Mouse (Mus musculus) cerebellum, postnatal 25 days (tissue): ENCODE data around the gene Faim2.
A peak's percentile ranks its signal among the peaks of the same experiment; 100 is the strongest.

ENCODE experiments used
- DNase-seq, 2 experiments: peaks; one replicate each; pipeline ENCODE4 v3.0.0; 2021; ENCODE audit warnings: mixed read lengths in 2 of 2

The Faim2 gene

DNA sequence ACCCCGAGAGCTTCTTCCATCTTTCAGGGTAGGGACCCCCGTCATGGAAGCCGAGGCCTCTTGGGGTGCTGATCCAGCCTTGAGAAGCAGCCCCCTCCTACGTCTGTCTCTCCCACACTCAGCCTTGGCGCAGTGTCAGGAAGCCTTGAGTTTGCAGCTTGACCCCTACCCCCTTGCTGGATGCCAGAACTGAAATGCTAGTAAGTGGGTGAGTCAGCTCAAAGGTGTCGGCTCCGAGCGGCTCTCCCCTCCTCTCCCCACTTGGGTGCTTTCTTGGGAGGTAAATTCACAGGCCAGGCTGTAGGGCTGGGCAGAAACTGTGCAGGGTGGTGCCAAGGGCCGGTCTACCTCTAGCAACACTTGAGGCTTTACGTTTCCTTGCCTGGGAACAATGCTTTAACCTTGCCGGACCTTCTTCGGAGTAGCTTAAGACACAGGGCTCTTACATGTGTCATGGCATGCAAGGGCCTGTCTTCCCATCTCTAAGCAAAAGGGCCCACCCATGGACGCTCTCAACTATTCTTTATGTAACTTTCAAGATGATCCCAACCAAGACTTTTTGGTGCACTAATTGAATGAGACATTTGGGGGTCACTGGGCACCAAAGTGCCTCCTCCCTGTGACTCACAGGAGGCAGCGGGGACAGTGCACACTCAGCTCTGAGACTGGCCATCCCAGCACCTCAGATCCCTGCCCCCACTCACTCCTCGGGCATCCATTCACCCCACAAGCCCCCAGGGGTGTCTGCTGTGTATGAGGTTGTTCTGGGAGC lies 22.5 kb downstream of the Faim2 start:
- DNase-seq: peak in 1 of 2 experiments; percentile 10

GRCm38 (mm10) chr15:99503256-99503655 lies 24.7 kb downstream of the Faim2 start:
- no peak for DNase-seq

DNA sequence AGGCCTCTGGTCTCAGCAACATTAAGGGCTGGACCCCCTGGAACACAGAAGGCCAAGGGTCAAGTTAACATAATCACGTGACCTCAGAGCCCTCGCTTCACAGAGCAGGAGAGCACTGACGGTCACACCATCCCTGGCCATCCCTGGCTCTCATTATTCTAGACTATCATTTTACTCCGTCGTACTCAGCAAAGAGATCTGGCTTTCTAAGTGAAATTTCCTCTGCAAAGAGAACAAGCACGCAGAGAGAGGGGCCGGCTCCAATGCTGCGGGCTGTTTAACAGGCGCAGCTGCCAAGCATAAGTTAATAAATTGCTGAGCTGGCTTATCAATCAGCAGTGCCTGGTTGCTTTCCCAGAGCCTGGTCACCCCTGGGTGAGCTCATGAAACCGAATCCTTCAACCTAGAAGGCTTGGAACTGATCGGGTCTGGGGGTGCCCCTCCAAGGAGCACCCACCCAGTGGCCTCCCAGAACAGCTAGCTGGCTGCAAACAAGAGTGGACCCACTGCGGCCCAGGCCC lies 25.6 kb downstream of the Faim2 start:
- DNase-seq: no peak

- peak; percentile 46 to 57 for DNase-seq
Measured at GRCm38 (mm10) chr15:99501292-99502260, 26.4 kb downstream of the Faim2 start.

DNA sequence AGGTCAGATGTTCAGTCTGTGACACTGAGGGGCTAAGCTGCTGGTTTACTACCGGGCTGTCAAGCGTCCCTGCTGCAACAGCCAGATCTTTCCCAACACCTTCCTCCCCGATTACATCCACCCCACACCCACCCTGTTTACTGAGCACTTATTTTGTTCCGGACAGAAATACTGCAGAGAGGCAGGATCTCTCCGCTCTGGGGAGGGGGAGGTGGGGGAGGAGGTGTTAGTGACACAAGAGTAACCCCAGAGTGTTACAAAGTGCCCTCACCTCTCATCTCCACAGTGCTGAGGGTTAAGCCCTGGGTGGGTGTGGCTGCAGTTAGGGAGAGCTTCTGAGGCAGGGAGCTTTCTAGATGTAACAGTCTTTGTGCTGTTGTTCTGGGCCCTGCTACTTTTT lies 27.6 kb downstream of the Faim2 start:
- no peak for DNase-seq

DNA sequence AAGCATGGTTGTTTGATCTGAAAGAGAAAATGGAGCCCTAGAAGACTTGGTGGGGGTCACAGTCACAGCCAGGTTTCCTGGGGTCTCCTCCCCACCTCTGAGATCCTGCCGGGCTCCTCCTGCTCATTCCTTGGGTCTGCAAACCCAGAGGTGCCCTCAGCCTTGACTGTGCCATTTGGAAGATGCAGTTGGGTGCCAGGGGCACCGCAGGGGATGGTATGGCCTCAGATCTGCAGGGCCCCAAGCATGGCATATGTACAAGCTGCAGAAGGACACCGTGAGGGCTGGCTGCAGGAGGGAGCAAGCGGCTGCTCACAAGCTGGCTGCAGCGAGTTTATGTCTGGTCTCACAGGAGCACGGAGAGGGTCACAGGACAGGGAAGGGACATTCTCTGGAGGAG lies 28.2 kb downstream of the Faim2 start:
- peak; percentile 56 to 62 for DNase-seq

- DNase-seq: peak; percentile 50 to 58
Measured at GRCm38 (mm10) chr15:99498781-99499180, 29.2 kb downstream of the Faim2 start.

- no peak for DNase-seq
Measured at GRCm38 (mm10) chr15:99498356-99498755, 29.6 kb downstream of the Faim2 start.

- peak; percentile 82 to 84 for DNase-seq
Measured at GRCm38 (mm10) chr15:99497527-99498242, 30.3 kb downstream of the Faim2 start.

- DNase-seq: peak; percentile 74 to 81
Measured at GRCm38 (mm10) chr15:99497061-99497460, 30.9 kb downstream of the Faim2 start.

DNA sequence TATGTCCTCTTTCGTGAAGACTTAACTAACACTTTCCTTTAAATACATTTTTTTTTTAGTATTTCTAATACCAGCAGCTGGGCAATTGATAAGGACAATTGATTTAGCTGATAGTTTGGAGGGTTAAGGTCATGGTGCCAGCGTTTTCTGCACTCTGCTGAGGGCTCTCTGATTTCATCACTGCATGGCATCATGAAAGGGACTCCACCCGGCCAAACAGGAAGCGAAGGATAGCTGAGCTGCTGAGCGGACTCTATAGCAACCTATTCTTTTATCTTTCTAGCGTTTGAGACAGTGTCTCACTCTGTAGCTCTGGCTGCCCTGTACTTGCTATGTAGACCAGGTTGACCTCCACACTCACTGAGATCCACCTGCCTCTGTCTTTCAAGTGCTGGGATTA lies 43.2 kb downstream of the Faim2 start:
- DNase-seq: no peak

- no peak for DNase-seq
Measured at GRCm38 (mm10) chr15:99475814-99476213, 52.2 kb downstream of the Faim2 start.

DNA sequence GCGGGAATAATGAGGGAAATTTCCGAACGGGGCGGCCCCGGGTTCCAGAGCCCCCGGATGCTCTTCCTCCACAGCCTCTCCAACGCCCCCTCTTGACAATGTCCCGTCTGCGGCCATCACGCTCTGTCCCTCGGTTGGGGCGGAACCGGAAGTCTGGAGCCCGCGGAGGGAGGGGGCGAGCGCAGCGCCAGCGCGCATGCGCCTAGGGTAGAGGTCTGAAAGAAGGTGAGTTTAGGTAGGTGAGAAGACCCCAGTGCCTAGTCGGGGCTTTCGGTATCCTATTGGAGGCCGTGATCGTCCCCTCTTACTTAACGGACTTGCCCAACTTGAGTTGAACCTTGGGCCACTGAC lies 53.4 kb downstream of the Faim2 start, which contains the start of gene Bcdin3d:
Gene Bcdin3d, minus strand, starts transcription at position 155 of the 351 bp plus-strand sequence.
- DNase-seq: peak; percentile 87 to 92

GRCm38 (mm10) chr15:99473801-99474575 lies 54.0 kb downstream of the Faim2 start:
- DNase-seq: peak; percentile 54 to 65

- DNase-seq: no peak
Measured at GRCm38 (mm10) chr15:99472972-99473371, 55.0 kb downstream of the Faim2 start.

GRCm38 (mm10) chr15:99471677-99472063 lies 56.3 kb downstream of the Faim2 start:
- no peak for DNase-seq

DNA sequence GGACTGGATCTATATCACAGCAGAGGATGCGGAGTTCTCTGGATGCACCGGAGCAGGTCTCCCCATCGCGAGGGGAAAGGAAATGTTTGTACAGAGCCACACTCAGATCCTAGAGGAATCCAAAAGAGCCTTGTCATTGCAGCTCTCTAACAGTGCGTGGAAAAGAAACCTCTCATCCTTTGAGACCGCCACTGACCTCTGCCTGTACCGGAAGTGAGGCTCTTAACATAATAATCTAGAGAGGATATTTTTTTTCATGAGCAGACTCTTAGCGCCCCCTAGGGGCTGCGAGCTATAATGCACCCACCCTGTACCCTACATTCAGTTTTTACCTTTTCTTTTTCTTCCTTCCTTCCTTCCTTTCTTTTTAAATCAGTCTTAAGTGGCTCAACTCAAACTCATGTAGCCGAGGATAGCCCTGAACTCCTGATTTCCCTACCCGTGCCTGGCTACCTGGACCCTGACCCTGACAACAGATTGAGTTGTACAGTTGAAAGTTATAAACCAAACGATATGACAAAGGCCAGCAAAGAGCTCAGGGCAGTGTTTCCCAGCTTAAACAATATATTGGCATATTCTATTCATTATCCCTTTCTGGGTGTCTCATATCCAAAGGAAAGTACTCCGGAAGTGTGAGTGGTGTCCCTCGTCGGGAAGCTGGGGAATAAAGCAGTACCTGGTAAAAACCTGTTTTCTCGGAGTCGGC lies 56.8 kb downstream of the Faim2 start:
- peak; percentile 83 to 84 for DNase-seq

DNA sequence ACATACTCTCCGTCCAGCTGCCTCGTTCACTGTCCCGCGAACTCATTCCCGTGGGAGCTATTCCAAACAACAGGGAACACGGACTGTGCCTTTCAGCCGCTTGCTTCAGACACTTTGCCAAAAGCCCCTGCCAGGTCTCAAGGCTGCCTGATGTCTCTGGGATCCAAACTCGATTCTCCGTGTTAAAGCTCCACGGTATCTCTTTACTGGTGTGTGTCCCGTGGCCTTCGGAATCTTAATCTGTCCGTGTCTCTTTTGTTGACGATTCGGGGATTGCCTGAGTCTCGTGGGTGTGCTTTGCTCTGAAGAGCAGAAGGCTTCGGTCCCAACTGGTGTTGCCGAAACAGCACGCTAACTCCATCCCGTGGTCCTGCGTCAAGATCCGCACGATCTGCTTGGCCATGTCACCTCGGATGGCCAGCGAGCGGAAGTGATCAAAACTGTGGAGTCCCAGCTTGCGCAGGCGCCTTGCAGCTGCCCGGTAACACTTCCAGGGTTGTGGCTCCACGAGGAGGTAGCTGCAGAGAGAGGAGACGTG lies 57.7 kb downstream of the Faim2 start:
- peak; percentile 82 to 85 for DNase-seq

- DNase-seq: peak in 1 of 2 experiments; percentile 22
Measured at GRCm38 (mm10) chr15:99469736-99470135, 58.2 kb downstream of the Faim2 start.

- peak; percentile 82 to 89 for DNase-seq
Measured at GRCm38 (mm10) chr15:99469067-99469466, 58.9 kb downstream of the Faim2 start.

DNA sequence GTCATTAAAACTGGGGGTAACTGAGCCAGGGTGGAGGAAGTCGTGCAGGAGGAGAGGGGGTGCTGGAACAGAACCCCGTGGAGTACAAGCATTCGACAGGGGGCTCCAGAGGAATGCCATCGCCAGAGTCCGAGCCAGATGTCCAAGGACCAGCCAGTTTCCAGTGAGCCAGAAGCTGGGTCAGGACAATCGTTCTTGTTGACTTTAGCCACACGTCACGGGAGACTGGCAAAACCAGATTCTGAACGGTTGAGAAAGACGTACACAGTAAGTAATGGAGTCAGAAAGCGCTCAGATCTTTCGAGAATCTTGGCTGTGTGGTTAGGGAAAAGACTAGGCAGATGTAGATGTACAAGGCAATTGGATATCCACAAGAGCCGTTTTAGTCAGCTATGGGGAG lies 64.8 kb downstream of the Faim2 start:
- no peak for DNase-seq
